Mouse (Mus musculus) heart, adult 8-10 months (tissue): ENCODE measurements around the gene Twsg1. TPM values are rescaled to one million over a fixed set of nuclear protein-coding genes. Genes with fewer than 3 reads are reported as not detected.
"Not testable (repeated sequence)": the region's sequence is repeated elsewhere in the genome, so short reads cannot be mapped to it uniquely, and the experiment has no call there.

Experiments used
- DNase-seq: peaks from one replicate; pipeline ENCODE4 v3.0.0; 2022; ENCODE audit warnings: low spot score
- total RNA-seq, 4 experiments: library from RNA; stranded (reverse); gene quantifications; 2 replicates each; pipeline ENCODE4 v1.2.4; 2022

The Twsg1 gene
- 10 to 100 TPM; 69.1 to 85.0 (median 79.8) TPM for total RNA-seq

GRCm38 (mm10) chr17:65950622-65951404, at the start of gene Twsg1:
Gene Twsg1, minus strand, starts transcription at chr17:65951226.
- peak; percentile 88 for DNase-seq

- DNase-seq, result no peak
These were observed 37.3 kb upstream of the Twsg1 start for GRCm38 (mm10) chr17:65988151-65988820.

GRCm38 (mm10) chr17:65976720-65977119, 25.7 kb upstream of the Twsg1 start:
- DNase-seq, result not testable (repeated sequence)

GRCm38 (mm10) chr17:65967751-65968150, 16.7 kb upstream of the Twsg1 start:
- no peak for DNase-seq

GRCm38 (mm10) chr17:65962263-65962662, 11.2 kb upstream of the Twsg1 start:
- DNase-seq, result no peak

GRCm38 (mm10) chr17:65961606-65962136, 10.6 kb upstream of the Twsg1 start:
- DNase-seq, result no peak

GRCm38 (mm10) chr17:65959011-65959410, 8.0 kb upstream of the Twsg1 start:
- no peak for DNase-seq

- no peak for DNase-seq
These were observed 7.3 kb upstream of the Twsg1 start for GRCm38 (mm10) chr17:65958366-65958765.

- no peak for DNase-seq
These were observed 6.8 kb upstream of the Twsg1 start for GRCm38 (mm10) chr17:65957782-65958325.

- peak; percentile 47 for DNase-seq
These were observed 6.2 kb upstream of the Twsg1 start for GRCm38 (mm10) chr17:65956993-65957781.

GRCm38 (mm10) chr17:65956140-65956539, 5.1 kb upstream of the Twsg1 start:
- no peak for DNase-seq

GRCm38 (mm10) chr17:65953959-65954358, 2.9 kb upstream of the Twsg1 start:
- DNase-seq, result no peak

GRCm38 (mm10) chr17:65952083-65952482, 1.1 kb upstream of the Twsg1 start:
- no peak for DNase-seq

GRCm38 (mm10) chr17:65950183-65950582, 843 bp downstream of the Twsg1 start:
- no peak for DNase-seq

- DNase-seq, result peak; percentile 50
These were observed 3.7 kb downstream of the Twsg1 start for GRCm38 (mm10) chr17:65947307-65947706.

- DNase-seq, result no peak
These were observed 5.6 kb downstream of the Twsg1 start for GRCm38 (mm10) chr17:65945420-65945819.

- DNase-seq, result no peak
These were observed 8.6 kb downstream of the Twsg1 start for GRCm38 (mm10) chr17:65942394-65942793.

GRCm38 (mm10) chr17:65941275-65941674, 9.8 kb downstream of the Twsg1 start:
- DNase-seq, result no peak

- no peak for DNase-seq
These were observed 10.8 kb downstream of the Twsg1 start for GRCm38 (mm10) chr17:65940221-65940620.

GRCm38 (mm10) chr17:65939461-65940192, 11.4 kb downstream of the Twsg1 start:
- no peak for DNase-seq

GRCm38 (mm10) chr17:65937671-65938070, 13.4 kb downstream of the Twsg1 start:
- no peak for DNase-seq
